Mouse (Mus musculus) ES-E14 (cell line): ENCODE data around the gene Acan. TPM values are rescaled to one million over a fixed set of nuclear protein-coding genes. Genes with fewer than 3 reads are reported as not detected.

Source experiments
- DNase-seq: peaks from one replicate; pipeline ENCODE4 v3.0.0-alpha.2; 2013; ENCODE audit warnings: low read depth, low spot score
- H3K27ac ChIP-seq: 2 replicates; pipeline ENCODE4 v1.5.1; 2012; ENCODE audit warnings: low read depth, mild to moderate bottlenecking, low read length, moderate library complexity, mixed read lengths; ENCODE audit not compliant: poor library complexity, insufficient read depth, severe bottlenecking
- H3K36me3 ChIP-seq: 2 replicates; pipeline ENCODE4 v1.6.1; 2012; ENCODE audit warnings: mild to moderate bottlenecking, low read length, moderate library complexity, mixed read lengths; ENCODE audit not compliant: control insufficient read depth, poor library complexity, insufficient read depth, severe bottlenecking
- H3K4me1 ChIP-seq, 2 experiments: fragments of 150-350 bp in 1 of 2; sonication (generic) in 1 of 2; 2 replicates each; pipeline ENCODE4 v1.6.1; 2012; ENCODE audit warnings: low read length in 2 of 2, mild to moderate bottlenecking in 1 of 2, mixed read lengths in 1 of 2; ENCODE audit not compliant: control insufficient read depth in 2 of 2, insufficient read depth in 2 of 2, poor library complexity in 1 of 2
- H3K4me3 ChIP-seq, 2 experiments: fragments of 150-350 bp in 1 of 2; sonication (generic) in 1 of 2; 2 replicates each; pipeline ENCODE4 v1.5.1; 2012; ENCODE audit warnings: low read length in 2 of 2, low read depth in 1 of 2, mild to moderate bottlenecking in 1 of 2, mixed read lengths in 1 of 2; ENCODE audit not compliant: insufficient read depth in 1 of 2, poor library complexity in 1 of 2, severe bottlenecking in 1 of 2
- H3K9ac ChIP-seq: 2 replicates; pipeline ENCODE4 v1.6.1; 2012; ENCODE audit warnings: low read depth, mild to moderate bottlenecking, low read length, mixed read lengths; ENCODE audit not compliant: poor library complexity, insufficient read depth, severe bottlenecking
- H3K9me3 ChIP-seq: fragments of 150-350 bp; sonication (generic); 2 replicates; pipeline ENCODE4 v1.6.1; 2012; ENCODE audit warnings: low read depth, mild to moderate bottlenecking, low read length; ENCODE audit not compliant: control insufficient read depth, insufficient read depth
- CHD2 ChIP-seq: IDR thresholded peaks from 2 replicates; pipeline ENCODE4 v1.6.1; 2014; ENCODE audit warnings: mild to moderate bottlenecking, low read depth, low read length, inconsistent platforms
- HCFC1 ChIP-seq: IDR thresholded peaks from 2 replicates; pipeline ENCODE4 v1.6.1; 2012; ENCODE audit warnings: low read length, inconsistent platforms, borderline replicate concordance; ENCODE audit not compliant: insufficient read depth
- MAFK ChIP-seq: IDR thresholded peaks from 2 replicates; pipeline ENCODE4 v1.6.1; 2014; ENCODE audit warnings: mild to moderate bottlenecking, low read depth, low read length, inconsistent platforms; ENCODE audit not compliant: insufficient read depth
- ZC3H11A ChIP-seq: IDR thresholded peaks from 2 replicates; pipeline ENCODE4 v1.6.1; 2012; ENCODE audit warnings: low read depth, mild to moderate bottlenecking, inconsistent platforms, low read length, borderline replicate concordance
- ZNF384 ChIP-seq: IDR thresholded peaks from 2 replicates; pipeline ENCODE4 v1.6.1; 2012; ENCODE audit warnings: low read depth, low read length, inconsistent platforms
- in situ Hi-C, 2 experiments: fragments of 600-800 bp; cut with MboI; formaldehyde crosslinking; loops; one replicate each; pipeline ENCODE4 v1.15.1; 2025; ENCODE audit warnings: low sequenced_read_pairs in 2 of 2, inconsistent platforms in 1 of 2; ENCODE audit not compliant: unreplicated experiment in 2 of 2
- total RNA-seq: library from RNA; depleted of rRNA; stranded (reverse); fragments of 300-350 nt; gene quantifications from 2 replicates; pipeline ENCODE4 v1.2.3, GENCODE M21; 2012

The Acan gene
- total RNA-seq, 1 experiment = 4.9 TPM

DNA sequence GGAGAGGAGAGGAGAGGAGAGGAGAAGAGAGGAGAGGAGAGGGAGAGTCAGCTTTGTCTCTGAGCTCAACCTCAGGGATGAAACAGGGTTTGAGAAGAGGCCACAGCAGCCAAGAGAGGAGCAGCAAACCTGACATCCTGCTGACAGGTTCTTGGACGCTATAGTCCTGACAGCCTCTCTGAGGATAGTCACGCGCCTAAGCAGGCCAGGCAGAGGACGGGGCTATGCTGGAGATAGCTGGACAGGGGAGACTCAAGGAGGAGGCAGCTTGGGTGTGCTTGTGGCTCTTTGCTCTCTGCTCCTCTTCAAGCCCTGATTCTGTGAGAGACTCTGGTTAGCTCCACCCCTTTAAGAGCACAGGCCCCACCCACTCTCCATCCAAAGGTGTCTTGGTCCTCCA is 14.9 kb downstream of the Acan start:
- no peak for DNase-seq
- in situ Hi-C loops = no loop called here
- H3K9me3 ChIP-seq = no peaks in the 10 kb centered on the region
- H3K4me1 ChIP-seq = no peaks in the 10 kb centered on the region
- H3K9ac ChIP-seq = no peak overlapping the region
- no peaks in the 10 kb centered on the region for H3K36me3 ChIP-seq
- no peak overlapping the region for H3K4me3 ChIP-seq
- no peak for TF ChIP-seq ZC3H11A
- TF ChIP-seq MAFK = no peak
- TF ChIP-seq CHD2 = no peak
- no peak for TF ChIP-seq HCFC1
- TF ChIP-seq ZNF384 = no peak
- H3K27ac ChIP-seq = no peak overlapping the region

DNA sequence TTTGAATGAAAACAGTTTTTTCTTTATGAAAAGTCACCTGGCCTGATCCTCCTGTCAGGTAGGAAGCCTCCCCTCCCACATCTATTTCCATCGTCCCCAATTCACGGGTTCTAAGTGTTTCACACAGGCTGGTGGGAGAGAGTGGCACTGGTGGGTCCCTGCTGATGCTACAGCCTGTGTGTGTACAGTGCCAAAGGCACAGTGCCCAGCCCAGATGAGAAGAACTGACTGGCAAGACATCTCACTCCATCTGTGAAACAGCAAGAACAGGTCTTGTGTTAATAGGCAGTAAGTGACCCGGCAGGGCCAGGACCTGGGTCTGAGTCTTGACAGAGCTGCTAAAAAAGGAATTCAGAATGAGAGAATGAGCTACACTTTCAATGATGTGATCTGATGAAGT is 25.9 kb downstream of the Acan start:
- DNase-seq = no peak
- Histone ChIP-seq H3K27ac (no peak overlapping the region), H3K9ac (no peak overlapping the region), H3K4me3 (no peak overlapping the region), H3K9me3 (peaks cover 7% of the 10 kb centered on the region; the same call in 1 of the 2 replicates), H3K36me3 (no peaks in the 10 kb centered on the region), H3K4me1 (no peaks in the 10 kb centered on the region)
- in situ Hi-C loops = loop anchor here in 1 of 2 experiments (10.0 kb wide), 1 partner anchor 164 kb away; the partner anchor contains the start of gene Isg20
- TF ChIP-seq HCFC1 (no peak), CHD2 (no peak)

DNA sequence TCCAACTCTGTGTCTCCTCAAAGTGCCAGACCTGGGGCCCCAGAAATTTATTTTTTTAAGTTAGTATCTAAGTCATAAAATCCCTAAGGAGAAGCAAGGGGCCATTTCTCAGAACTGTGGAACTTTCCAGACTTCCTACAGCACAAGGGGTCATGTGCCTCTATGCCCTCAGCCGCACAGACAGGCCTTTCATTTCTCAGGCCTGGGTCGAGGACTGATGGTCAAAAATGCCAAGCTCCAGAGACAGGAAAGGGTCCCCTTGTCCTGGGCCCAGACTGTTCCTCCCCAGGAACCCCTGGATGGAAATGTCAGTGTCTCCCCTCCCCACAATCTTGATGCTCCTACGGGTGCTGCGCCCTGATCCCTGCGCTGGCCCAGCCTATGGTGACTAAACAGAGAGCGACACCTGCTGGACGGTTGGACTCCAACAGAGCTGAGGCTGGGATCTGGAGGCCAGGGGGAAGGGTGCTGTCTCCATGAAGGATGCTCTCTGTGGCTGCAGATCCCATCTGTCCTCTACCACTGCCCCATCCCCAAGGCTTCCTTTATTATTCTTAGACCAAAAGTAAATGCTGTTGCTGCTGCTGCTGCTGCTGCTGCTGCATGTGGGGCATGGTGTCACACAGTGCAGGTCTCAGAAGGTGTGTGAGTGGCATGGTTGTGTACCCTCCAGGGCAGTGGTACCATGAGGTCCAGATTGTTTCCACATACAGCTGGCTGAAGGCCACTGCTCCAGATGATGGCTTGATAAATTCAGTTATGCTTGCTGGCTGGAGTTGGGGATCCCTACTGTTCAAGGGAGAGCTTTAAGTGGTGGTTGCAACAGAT is 27.5 kb downstream of the Acan start:
- Histone ChIP-seq H3K4me3 (no peak overlapping the region), H3K4me1 (no peaks in the 10 kb centered on the region), H3K9me3 (peaks cover 8% of the 10 kb centered on the region; the same call in 1 of the 2 replicates), H3K36me3 (no peaks in the 10 kb centered on the region), H3K27ac (no peak overlapping the region), H3K9ac (no peak overlapping the region)
- DNase-seq = peak; percentile 47
- no peak for TF ChIP-seq MAFK
- peak; percentile 51; the same call in 1 of the 2 replicates for TF ChIP-seq ZC3H11A
- TF ChIP-seq ZNF384 = no peak
- no peak for TF ChIP-seq HCFC1
- no peak for TF ChIP-seq CHD2
- in situ Hi-C loops = no loop called here

DNA sequence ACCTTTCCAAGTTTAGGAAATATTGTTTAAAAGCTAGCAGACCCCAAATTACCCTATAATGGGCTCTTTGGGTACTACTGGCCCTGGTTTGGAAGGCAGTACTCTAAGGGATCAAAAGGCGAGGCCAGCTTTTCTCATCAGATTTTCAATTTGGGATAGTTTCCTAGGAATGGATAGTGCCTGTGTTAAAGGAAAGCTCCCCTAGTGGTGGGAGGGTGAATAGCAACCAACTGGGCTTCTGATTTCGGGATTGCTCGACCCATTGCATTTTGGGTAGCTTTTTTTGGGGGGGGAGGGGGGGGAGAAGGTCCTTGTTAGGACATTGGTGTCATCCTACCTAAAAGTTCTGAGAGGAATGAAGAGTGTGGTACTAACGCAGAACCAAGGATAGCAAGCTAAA is 35.8 kb downstream of the Acan start:
- Histone ChIP-seq H3K27ac (no peak overlapping the region), H3K9me3 (peaks cover 1% of the 10 kb centered on the region; the same call in 1 of the 2 replicates), H3K9ac (peak overlapping the region; percentile 60; the same call in 1 of the 2 replicates), H3K4me3 (peak overlapping the region; percentile 57 to 75; a peak in 3 of 4 replicates), H3K4me1 (no peaks in the 10 kb centered on the region; a peak in 1 of 4 replicates), H3K36me3 (no peaks in the 10 kb centered on the region)
- peak; percentile 30 for DNase-seq
- in situ Hi-C loops = no loop called here
- TF ChIP-seq HCFC1 (no peak), CHD2 (no peak), ZC3H11A (no peak), ZNF384 (no peak), MAFK (no peak)
